Mouse (Mus musculus): Measurements from ENCODE around the gene Dhrs7b. TPM values are rescaled to one million over a fixed set of nuclear protein-coding genes. Genes with fewer than 3 reads are reported as not detected.

The Dhrs7b gene
- polyA plus RNA-seq, 1 experiment from 2014 or later, result 41.7 TPM

GRCm38 (mm10) chr11:60906449-60906848, 76.0 kb downstream of the Dhrs7b start:
- Histone ChIP-seq H3K4me1 (ENCODE audit: insufficient read depth, low read length) (0 out of 2 replicates have a peak, but pooled peaks cover 7% of the 10 kb centered on the region), H3K27ac (ENCODE audit: low read length) (no peak overlapping the region), H3K4me2 (replicated peaks; ENCODE audit: low read depth, low read length) (no peak overlapping the region), H3K4me3 (ENCODE audit: low read length) (no peak overlapping the region), H3K9ac (replicated peaks; ENCODE audit: low read length) (no peak overlapping the region), H3K36me3 (ENCODE audit: insufficient read depth, low read length) (peaks cover 26% of the 10 kb centered on the region), H3K27me3 (ENCODE audit: insufficient read depth, low read length) (no peaks in the 10 kb centered on the region), H3K9me3 (ENCODE audit: low read length) (no peaks in the 10 kb centered on the region)
- ATAC-seq (ENCODE audit: low FRiP score, low TSS enrichment), result no peak
- WGBS, result 83% methylated on average over 4 of the region's 4 CpGs

- Histone ChIP-seq H3K4me1 (ENCODE audit: insufficient read depth, low read length) (peaks cover 17% of the 10 kb centered on the region), H3K9ac (replicated peaks; ENCODE audit: low read length) (no peak overlapping the region), H3K4me3 (ENCODE audit: low read length) (no peak overlapping the region), H3K4me2 (replicated peaks; ENCODE audit: low read depth, low read length) (no peak overlapping the region), H3K27ac (ENCODE audit: low read length) (no peak overlapping the region), H3K36me3 (ENCODE audit: insufficient read depth, low read length) (peaks cover 26% of the 10 kb centered on the region), H3K9me3 (ENCODE audit: low read length) (no peaks in the 10 kb centered on the region), H3K27me3 (ENCODE audit: insufficient read depth, low read length) (no peaks in the 10 kb centered on the region)
- ATAC-seq (ENCODE audit: low FRiP score, low TSS enrichment), result no peak
- 69% methylated on average over 3 of the region's 3 CpGs for WGBS
Observed at GRCm38 (mm10) chr11:60908073-60908472, 77.6 kb downstream of the Dhrs7b start.

GRCm38 (mm10) chr11:60909626-60910025, 79.2 kb downstream of the Dhrs7b start:
- no peaks in the 10 kb centered on the region for H3K9me3 ChIP-seq (ENCODE audit: low read length)
- H3K36me3 ChIP-seq (ENCODE audit: insufficient read depth, low read length), result peaks cover 15% of the 10 kb centered on the region
- ATAC-seq (ENCODE audit: low FRiP score, low TSS enrichment), result no peak
- no peak overlapping the region for H3K4me3 ChIP-seq (ENCODE audit: low read length)
- peaks cover 25% of the 10 kb centered on the region for H3K4me1 ChIP-seq (ENCODE audit: insufficient read depth, low read length)
- no peak overlapping the region for H3K9ac ChIP-seq (replicated peaks; ENCODE audit: low read length)
- H3K4me2 ChIP-seq (replicated peaks; ENCODE audit: low read depth, low read length), result no peak overlapping the region
- 67% methylated on average over 1 of the region's 1 CpGs for WGBS
- no peaks in the 10 kb centered on the region for H3K27me3 ChIP-seq (ENCODE audit: insufficient read depth, low read length)
- H3K27ac ChIP-seq (ENCODE audit: low read length), result no peak overlapping the region

Other genes with a start within 250 kb of the Dhrs7b start
- 61.7 and 63.6 TPM in 2 replicates for gene Llgl1, start 130.9 kb upstream of the Dhrs7b start, polyA plus RNA-seq (2015; fragmentation: Nextera tagmentation; extraction: Ambion mirVana)
- gene Flii, start 103.4 kb upstream of the Dhrs7b start, polyA plus RNA-seq (2015; fragmentation: Nextera tagmentation; extraction: Ambion mirVana), result 93.7 and 94.3 TPM in 2 replicates
- gene Mief2, start 102.2 kb upstream of the Dhrs7b start, polyA plus RNA-seq (2015; fragmentation: Nextera tagmentation; extraction: Ambion mirVana), result 16.2 and 17.2 TPM in 2 replicates
- gene Top3a, start 53.3 kb upstream of the Dhrs7b start, polyA plus RNA-seq (2015; fragmentation: Nextera tagmentation; extraction: Ambion mirVana), result 17.1 and 19.6 TPM in 2 replicates
- 6.6 and 7.6 TPM in 2 replicates for gene Smcr8, start 53.1 kb upstream of the Dhrs7b start, polyA plus RNA-seq (2015; fragmentation: Nextera tagmentation; extraction: Ambion mirVana)
- 79.4 and 84.6 TPM in 2 replicates for gene Shmt1, start 18.9 kb upstream of the Dhrs7b start, polyA plus RNA-seq (2015; fragmentation: Nextera tagmentation; extraction: Ambion mirVana)
- gene Tmem11, start 48.6 kb downstream of the Dhrs7b start, polyA plus RNA-seq (2015; fragmentation: Nextera tagmentation; extraction: Ambion mirVana), result 72.0 and 79.6 TPM in 2 replicates
- 29.9 and 31.2 TPM in 2 replicates for gene Natd1, start 84.1 kb downstream of the Dhrs7b start, polyA plus RNA-seq (2015; fragmentation: Nextera tagmentation; extraction: Ambion mirVana)
- gene Map2k3, start 101.4 kb downstream of the Dhrs7b start, polyA plus RNA-seq (2015; fragmentation: Nextera tagmentation; extraction: Ambion mirVana), result 138 and 142 TPM in 2 replicates
- gene Kcnj12, start 191.9 kb downstream of the Dhrs7b start, polyA plus RNA-seq (2015; fragmentation: Nextera tagmentation; extraction: Ambion mirVana), result 0.30 and 0.32 TPM in 2 replicates

Data from kidney, embryonic 16.5 days (tissue).